Mouse (Mus musculus) stomach, embryonic 14.5 days (tissue): Measurements from ENCODE around the gene Nkx3-2. TPM values are rescaled to one million over a fixed set of nuclear protein-coding genes. Genes with fewer than 3 reads are reported as not detected.

Source experiments
- ATAC-seq: fragments of 200-750 bp; cut with Nextera tagmentation; 2 replicates; pipeline ENCODE4 v1.8.0; 2017; ENCODE audit warnings: low read depth, moderate TSS enrichment; ENCODE audit not compliant: insufficient number of reproducible peaks, insufficient read depth, low FRiP score
- H3K27ac ChIP-seq: fragments of 300-500 bp; sonication (generic); 2 replicates; pipeline ENCODE4 v1.5.1; 2014; ENCODE audit warnings: mild to moderate bottlenecking, low read length, moderate library complexity, mixed read lengths
- H3K27me3 ChIP-seq: fragments of 300-500 bp; sonication (generic); 2 replicates; pipeline ENCODE4 v1.6.1; 2014; ENCODE audit warnings: low read length, control low read depth, mixed read lengths; ENCODE audit not compliant: control insufficient read depth, insufficient read depth
- H3K36me3 ChIP-seq: fragments of 300-500 bp; sonication (generic); 2 replicates; pipeline ENCODE4 v1.6.1; 2014; ENCODE audit warnings: mild to moderate bottlenecking, control low read depth, low read length, moderate library complexity, mixed read lengths; ENCODE audit not compliant: control insufficient read depth, insufficient read depth
- H3K4me1 ChIP-seq: fragments of 300-500 bp; sonication (generic); 2 replicates; pipeline ENCODE4 v1.6.1; 2014; ENCODE audit warnings: low read length, control low read depth, mixed read lengths; ENCODE audit not compliant: control insufficient read depth, insufficient read depth
- H3K4me2 ChIP-seq: fragments of 300-500 bp; sonication (generic); replicated peaks from 2 replicates; pipeline ENCODE4 v1.6.1; 2014; ENCODE audit warnings: low read depth, low read length, control low read depth
- H3K4me3 ChIP-seq: fragments of 300-500 bp; sonication (generic); 2 replicates; pipeline ENCODE4 v1.5.1; 2014; ENCODE audit warnings: low read depth, low read length, control low read depth
- H3K9ac ChIP-seq: fragments of 300-500 bp; sonication (generic); replicated peaks from 2 replicates; pipeline ENCODE4 v1.6.1; 2014; ENCODE audit warnings: low read depth, mild to moderate bottlenecking, control low read depth, low read length, moderate library complexity, mixed read lengths
- H3K9me3 ChIP-seq: fragments of 300-500 bp; sonication (generic); 2 replicates; pipeline ENCODE4 v1.6.1; 2016; ENCODE audit warnings: low read depth, low read length, control low read depth; ENCODE audit not compliant: control insufficient read depth
- WGBS: fragments of 180-500 bp; shearing (Covaris S2); extraction: QIAGEN DNeasy Blood & Tissue Kit; methylation state at CpG from one replicate; pipeline ENCODE4 v1.1.7; 2014; 5-methylcytosine and 5-hydroxymethylcytosine counted together
- polyA plus RNA-seq: library from polyadenylated mRNA; unstranded; fragments of >200 nt; fragmentation: Nextera tagmentation; extraction: Ambion mirVana; gene quantifications from 2 replicates; pipeline ENCODE4 v1.2.1, GENCODE M21; 2014

Gene Nkx3-2
- polyA plus RNA-seq, 1 experiment from 2014 or later = 2.0 TPM

GRCm38 (mm10) chr5:41752721-41753120 is 11.6 kb downstream of the Nkx3-2 start:
- no peaks in the 10 kb centered on the region for H3K36me3 ChIP-seq
- no peak overlapping the region for H3K9ac ChIP-seq
- H3K27me3 ChIP-seq = peaks cover 41% of the 10 kb centered on the region
- H3K4me3 ChIP-seq = no peak overlapping the region
- H3K4me2 ChIP-seq = no peak overlapping the region
- H3K9me3 ChIP-seq = no peaks in the 10 kb centered on the region
- H3K27ac ChIP-seq = no peak overlapping the region
- no peak for ATAC-seq
- 38% methylated on average over 4 of the region's 4 CpGs for WGBS
- no peaks in the 10 kb centered on the region for H3K4me1 ChIP-seq

- 6% methylated on average over 13 of the region's 15 CpGs for whole genome bisulfite sequencing
- no peak overlapping the region for H3K4me2 ChIP-seq
- H3K9me3 ChIP-seq = no peaks in the 10 kb centered on the region
- no peak overlapping the region for H3K4me3 ChIP-seq
- no peak for ATAC-seq
- H3K27ac ChIP-seq = no peak overlapping the region
- no peaks in the 10 kb centered on the region for H3K36me3 ChIP-seq
- H3K4me1 ChIP-seq = no peaks in the 10 kb centered on the region
- H3K9ac ChIP-seq = no peak overlapping the region
- H3K27me3 ChIP-seq = peaks cover 12% of the 10 kb centered on the region
Observed at GRCm38 (mm10) chr5:41744898-41745780, 19.2 kb downstream of the Nkx3-2 start.

GRCm38 (mm10) chr5:41744234-41744633 is 20.1 kb downstream of the Nkx3-2 start:
- H3K27ac ChIP-seq = no peak overlapping the region
- no peaks in the 10 kb centered on the region for H3K36me3 ChIP-seq
- no peak overlapping the region for H3K4me2 ChIP-seq
- no peak overlapping the region for H3K9ac ChIP-seq
- 19% methylated on average over 7 of the region's 7 CpGs for WGBS
- peaks cover 7% of the 10 kb centered on the region; the same call in 1 of the 2 replicates for H3K27me3 ChIP-seq
- no peak overlapping the region for H3K4me3 ChIP-seq
- H3K9me3 ChIP-seq = no peaks in the 10 kb centered on the region
- ATAC-seq = no peak
- no peaks in the 10 kb centered on the region for H3K4me1 ChIP-seq

GRCm38 (mm10) chr5:41738817-41739216 is 25.5 kb downstream of the Nkx3-2 start:
- Histone ChIP-seq H3K4me1 (no peaks in the 10 kb centered on the region), H3K9ac (no peak overlapping the region), H3K4me3 (no peak overlapping the region), H3K4me2 (no peak overlapping the region), H3K9me3 (no peaks in the 10 kb centered on the region), H3K27me3 (0 out of 2 replicates have a peak, but pooled peaks cover 2% of the 10 kb centered on the region), H3K27ac (no peak overlapping the region), H3K36me3 (no peaks in the 10 kb centered on the region)
- no peak for ATAC-seq
- WGBS = 61% methylated on average over 6 of the region's 6 CpGs

GRCm38 (mm10) chr5:41737039-41737438 is 27.3 kb downstream of the Nkx3-2 start:
- Histone ChIP-seq H3K27ac (no peak overlapping the region), H3K36me3 (no peaks in the 10 kb centered on the region), H3K9me3 (no peaks in the 10 kb centered on the region), H3K27me3 (no peaks in the 10 kb centered on the region), H3K4me1 (no peaks in the 10 kb centered on the region), H3K4me3 (no peak overlapping the region), H3K9ac (no peak overlapping the region), H3K4me2 (no peak overlapping the region)
- ATAC-seq = no peak
- WGBS = 44% methylated on average over 5 of the region's 5 CpGs

GRCm38 (mm10) chr5:41727017-41727416 is 37.3 kb downstream of the Nkx3-2 start:
- H3K36me3 ChIP-seq = no peaks in the 10 kb centered on the region
- no peak overlapping the region for H3K4me3 ChIP-seq
- no peak for ATAC-seq
- H3K9me3 ChIP-seq = no peaks in the 10 kb centered on the region
- H3K27ac ChIP-seq = no peak overlapping the region
- H3K4me1 ChIP-seq = no peaks in the 10 kb centered on the region
- no peak overlapping the region for H3K9ac ChIP-seq
- WGBS = 59% methylated on average over 1 of the region's 1 CpGs
- no peaks in the 10 kb centered on the region for H3K27me3 ChIP-seq
- no peak overlapping the region for H3K4me2 ChIP-seq

- H3K27me3 ChIP-seq = no peaks in the 10 kb centered on the region
- 80% methylated on average over 6 of the region's 6 CpGs for WGBS
- H3K27ac ChIP-seq = no peak overlapping the region
- no peaks in the 10 kb centered on the region for H3K36me3 ChIP-seq
- no peak overlapping the region for H3K4me2 ChIP-seq
- no peak for ATAC-seq
- no peak overlapping the region for H3K4me3 ChIP-seq
- no peaks in the 10 kb centered on the region for H3K9me3 ChIP-seq
- H3K9ac ChIP-seq = no peak overlapping the region
- no peaks in the 10 kb centered on the region for H3K4me1 ChIP-seq
Observed at GRCm38 (mm10) chr5:41725573-41725972, 38.7 kb downstream of the Nkx3-2 start.
